Mouse (Mus musculus) cerebellum, adult (tissue): ENCODE measurements around the gene Sycp2l.
A peak's percentile ranks its signal among the peaks of the same experiment; 100 is the strongest.

Experiments
- ATAC-seq: cut with Nextera tagmentation; 2 replicates; pipeline ENCODE4 v1.9.2; 2017; ENCODE audit warnings: mild to moderate bottlenecking, moderate library complexity, mixed read lengths; ENCODE audit not compliant: insufficient number of reproducible peaks, low FRiP score, low TSS enrichment

Sycp2l gene

GRCm38 (mm10) chr13:41113940-41114339 is at the start of gene Sycp2l:
Gene Sycp2l, plus strand, starts transcription at chr13:41114307.
- ATAC-seq = no peak

DNA sequence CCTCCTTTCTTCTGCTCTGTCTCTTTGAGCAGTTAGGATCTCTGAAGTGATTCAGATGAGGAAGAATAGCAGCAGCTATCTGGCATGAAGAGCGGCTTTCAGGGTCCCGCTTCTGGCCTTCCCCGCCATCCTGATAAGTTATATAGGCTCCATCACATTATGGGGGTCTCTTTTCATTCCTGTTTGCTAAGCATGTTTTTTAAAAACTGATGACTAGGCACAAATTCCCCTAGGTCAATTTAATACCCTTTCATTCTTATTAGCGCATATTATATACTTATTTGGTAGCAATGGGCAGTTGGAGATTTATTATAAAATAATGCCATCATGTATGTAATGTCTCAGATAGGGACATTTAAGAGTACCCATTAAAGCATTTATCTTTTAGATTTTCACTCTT is 46.5 kb upstream of the Sycp2l start:
- ATAC-seq = no peak

GRCm38 (mm10) chr13:41071617-41072016 is 42.5 kb upstream of the Sycp2l start:
- no peak for ATAC-seq

DNA sequence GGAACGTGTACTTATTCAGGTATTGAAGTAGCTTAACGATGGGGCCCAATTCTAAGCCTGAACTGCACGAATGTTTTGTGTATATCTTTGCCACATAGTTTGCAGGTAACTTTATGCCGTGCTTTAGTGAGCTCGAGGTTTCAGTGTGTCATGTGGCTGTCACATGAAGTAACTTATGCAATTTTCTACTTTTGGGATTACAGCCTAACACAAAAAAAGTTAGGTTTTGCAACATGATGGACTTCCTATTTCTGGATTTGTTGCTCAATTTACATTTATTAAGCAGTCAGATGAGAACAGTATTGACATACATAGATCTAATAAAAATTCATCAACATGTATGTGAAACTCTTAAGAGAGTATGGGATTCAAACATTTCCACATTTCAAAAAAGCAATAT is 40.3 kb upstream of the Sycp2l start:
- ATAC-seq = no peak

GRCm38 (mm10) chr13:41077921-41078320 is 36.2 kb upstream of the Sycp2l start:
- no peak for ATAC-seq

- ATAC-seq = no peak
These were observed 35.3 kb upstream of the Sycp2l start for GRCm38 (mm10) chr13:41078690-41079420.

DNA sequence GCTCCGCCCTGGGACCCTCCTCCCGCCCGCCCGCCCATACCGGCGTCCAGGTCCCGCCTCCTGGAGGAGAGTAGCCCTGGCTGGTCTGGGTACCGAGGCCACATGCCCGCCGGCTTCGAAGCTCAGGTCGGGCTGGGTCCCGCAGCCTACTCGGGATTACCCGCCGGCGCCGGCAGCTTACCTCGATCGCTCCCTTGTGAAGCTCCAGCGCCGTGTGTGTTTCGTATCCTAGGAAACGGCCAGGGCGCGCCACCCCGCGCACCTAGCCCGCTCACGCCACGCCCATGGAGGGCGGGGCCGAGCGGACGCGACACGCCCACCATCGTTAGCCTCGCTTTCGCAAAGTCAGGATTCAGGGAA is 34.7 kb upstream of the Sycp2l start, which contains the start of gene Mak:
Gene Mak, minus strand, starts transcription at position 286 of the 360 bp plus-strand sequence.
- peak; percentile 45; the same call in 1 of the 2 replicates for ATAC-seq

- no peak for ATAC-seq
These were observed 34.2 kb upstream of the Sycp2l start for GRCm38 (mm10) chr13:41079859-41080258.

GRCm38 (mm10) chr13:41080700-41081099 is 33.4 kb upstream of the Sycp2l start:
- ATAC-seq = no peak

GRCm38 (mm10) chr13:41084521-41084920 is 29.6 kb upstream of the Sycp2l start:
- no peak for ATAC-seq

DNA sequence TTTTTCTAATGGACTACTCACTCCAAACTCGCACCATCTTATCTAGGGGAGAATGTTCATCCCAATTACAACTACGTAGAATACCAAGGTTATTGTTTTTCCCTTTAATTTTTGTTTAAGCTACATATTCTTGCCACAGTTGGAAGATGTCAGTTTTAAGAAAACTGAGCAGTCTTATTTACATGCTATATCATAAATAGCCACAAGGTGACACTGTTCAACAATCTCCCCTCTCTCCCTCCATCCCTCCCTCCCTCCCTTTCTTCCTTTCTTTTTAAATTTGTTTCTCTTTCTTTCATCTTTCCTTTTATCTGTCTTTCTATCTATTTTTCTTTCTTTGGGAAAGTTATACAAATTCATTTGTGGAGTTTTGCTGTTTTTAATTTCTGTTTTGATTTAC is 29.0 kb upstream of the Sycp2l start:
- no peak for ATAC-seq

DNA sequence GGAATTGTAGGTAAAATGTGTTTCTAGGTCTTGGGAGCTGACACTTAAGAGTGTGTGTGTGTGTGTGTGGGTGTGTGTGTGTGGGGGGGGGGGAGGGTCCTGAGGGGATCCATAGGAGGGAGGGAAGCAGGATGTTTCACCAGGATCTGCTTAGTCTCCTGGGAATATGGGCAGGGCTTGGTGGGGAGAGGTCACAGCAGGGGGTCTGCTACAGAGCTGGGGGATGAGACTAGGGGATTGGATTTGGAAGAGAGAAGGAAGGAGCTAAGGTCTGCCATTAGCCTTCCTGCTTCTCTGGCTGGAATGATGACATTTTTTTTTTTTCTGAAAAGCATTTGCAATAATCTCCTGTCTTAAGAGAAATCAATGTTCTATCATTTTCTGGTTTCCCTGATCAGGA is 25.4 kb upstream of the Sycp2l start:
- ATAC-seq = no peak

GRCm38 (mm10) chr13:41091271-41091670 is 22.8 kb upstream of the Sycp2l start:
- ATAC-seq = no peak

DNA sequence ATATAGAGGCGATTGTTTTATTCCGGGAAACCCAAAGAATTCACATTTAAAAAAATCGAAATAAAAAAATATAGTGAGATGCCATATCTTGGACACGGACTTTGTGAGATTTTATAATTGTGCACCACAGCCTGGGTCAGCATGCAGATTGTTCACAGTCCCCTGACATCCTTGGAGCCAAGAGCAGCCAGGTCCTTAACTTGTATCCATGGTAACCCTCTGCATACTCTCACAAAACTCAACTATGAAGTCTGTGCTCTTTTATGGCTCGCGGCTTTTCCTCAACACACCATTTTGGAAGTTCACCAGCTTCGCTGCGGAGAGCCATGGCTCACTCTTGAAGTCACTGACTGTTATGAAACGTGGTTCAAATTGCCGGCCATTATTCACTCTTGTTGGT is 19.9 kb upstream of the Sycp2l start:
- ATAC-seq = no peak

DNA sequence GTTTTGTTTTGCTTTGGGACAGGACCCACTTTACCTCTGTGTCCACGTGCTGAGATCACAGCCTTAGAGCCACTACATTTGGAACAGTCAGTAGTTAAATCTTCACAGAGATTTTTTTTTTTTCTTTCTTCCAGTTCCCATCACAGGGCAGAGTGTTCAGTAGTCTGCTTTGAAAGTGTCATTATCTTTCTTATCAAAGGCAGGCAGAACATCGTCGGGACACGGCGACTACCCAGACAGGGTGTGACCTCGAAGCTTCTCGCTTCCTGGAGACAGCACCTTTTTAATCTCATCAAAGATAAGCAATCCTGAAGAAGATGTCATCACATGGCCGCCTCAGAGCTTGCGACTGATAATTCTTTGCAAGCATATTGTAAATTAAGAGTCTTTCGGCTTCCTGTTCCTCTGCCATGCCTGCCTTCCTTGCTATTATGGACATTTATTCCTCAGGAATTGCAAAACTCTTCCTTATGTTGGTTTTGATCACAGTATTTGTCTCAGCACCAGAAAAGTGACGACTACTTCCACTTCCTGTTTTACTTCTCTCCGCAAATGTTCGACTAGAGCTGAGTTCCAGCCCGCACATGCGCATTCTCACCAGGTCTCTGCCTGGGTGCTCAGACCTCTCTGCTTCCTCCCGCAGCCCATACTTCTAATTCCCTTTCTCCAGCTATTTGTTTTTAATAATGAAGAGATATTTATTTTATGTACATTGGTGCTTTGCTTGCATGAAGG is 16.6 kb upstream of the Sycp2l start:
- no peak for ATAC-seq

DNA sequence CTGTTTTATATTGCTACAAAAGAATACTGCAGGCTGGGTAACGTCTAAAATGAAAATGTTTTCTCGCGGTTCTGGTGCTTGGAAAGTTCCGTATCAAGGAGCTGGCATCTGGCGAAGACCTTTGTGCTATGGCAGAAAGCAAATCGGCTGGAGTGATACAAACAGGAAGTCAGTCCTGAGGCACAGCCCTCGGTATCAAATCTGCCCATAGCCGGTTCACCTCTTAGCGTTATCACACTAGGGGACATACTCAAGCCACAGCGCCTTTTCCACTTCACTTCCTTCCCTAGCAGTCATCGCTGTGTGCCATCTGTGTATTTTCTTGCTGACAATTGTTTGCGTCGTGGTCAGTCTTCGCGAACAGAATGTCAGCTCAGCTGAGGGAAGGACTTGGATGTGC is 15.8 kb upstream of the Sycp2l start:
- ATAC-seq = no peak

- no peak for ATAC-seq
These were observed 14.1 kb upstream of the Sycp2l start for GRCm38 (mm10) chr13:41100031-41100430.

GRCm38 (mm10) chr13:41103841-41104525 is 10.1 kb upstream of the Sycp2l start:
- no peak for ATAC-seq

DNA sequence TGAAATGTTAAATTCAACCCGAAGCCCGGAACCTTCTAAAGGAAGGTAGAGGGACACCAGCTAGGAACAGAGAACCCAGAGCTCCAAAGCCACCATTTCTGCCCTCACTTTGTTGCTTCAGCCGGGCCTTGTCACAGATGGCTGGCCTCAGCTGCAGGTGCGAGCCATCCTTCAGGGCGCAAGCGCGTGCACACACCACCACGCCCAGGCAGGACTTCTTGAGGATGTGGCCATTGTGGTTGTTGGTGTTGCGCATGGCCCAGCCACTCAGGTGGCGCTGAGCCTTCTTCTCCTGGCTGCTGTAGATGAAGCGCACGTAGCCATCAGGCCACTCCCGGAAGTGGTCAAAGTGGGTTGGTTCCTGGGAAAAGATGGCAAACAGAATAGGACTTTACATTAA is 8.6 kb upstream of the Sycp2l start:
- ATAC-seq = no peak

DNA sequence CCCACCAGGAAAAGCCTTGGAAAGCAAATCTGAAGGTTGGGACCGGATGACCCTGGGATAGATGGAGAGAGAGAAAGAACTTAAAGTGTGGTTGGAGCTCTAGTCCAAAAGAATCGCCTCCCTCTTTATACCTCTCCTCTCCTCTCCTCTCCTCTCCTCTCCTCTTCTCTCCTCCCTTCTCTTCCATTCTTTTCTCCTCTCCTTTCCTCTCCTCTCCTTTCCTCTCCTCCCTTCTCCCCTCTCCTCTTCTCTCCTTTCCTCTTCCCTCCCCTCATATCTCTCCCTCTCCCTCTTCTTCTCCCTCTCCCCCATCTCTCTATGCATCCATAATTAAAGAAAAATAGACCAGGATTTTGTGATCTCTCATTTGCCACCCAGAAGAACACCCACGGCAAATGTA is 3.2 kb upstream of the Sycp2l start, which contains the start of gene Gcm2:
Gene Gcm2, minus strand, starts transcription at position 101 of the 400 bp plus-strand sequence.
- no peak for ATAC-seq
